ENCODE assay signal across 9 mouse cellular contexts in genomic region chr5:142327261-142327660, GRCm38 (mm10).
DNase-seq lines count a peak whose midpoint lies in the region; ATAC-seq and TF ChIP-seq lines count a peak whose summit lies in the region.
"Had no signal": no experiment of that assay in that cellular context is flagged by ENCODE, and none has a peak within 500 bp of the region (broad histone marks: within the 10 kb centered on the region; RNA-seq: fewer than 3 reads in every experiment).

No protein-coding gene starts in this region.

- peak; percentile 56; the same call in 1 of the 2 replicates for TF ChIP-seq CTCF in brain, embryonic 14.5 days (IDR thresholded peaks at IDR 0.05; ENCODE audit: borderline replicate concordance, extremely low read depth, insufficient read depth, insufficient read length)
- peak; percentile 57 for TF ChIP-seq CTCF in liver, postnatal 0 days (IDR thresholded peaks at IDR 0.05; ENCODE audit: low read depth)

- H3K9ac ChIP-seq in midbrain, embryonic 14.5 days (replicated peaks; ENCODE audit: low read length): no peak overlapping the region
- no peak overlapping the region for H3K9ac ChIP-seq in midbrain, embryonic 15.5 days
- H3K9ac ChIP-seq in liver, postnatal 0 days (replicated peaks): no peak overlapping the region
- H3K9ac ChIP-seq in forebrain, embryonic 13.5 days: no peak overlapping the region

- no peaks in the 10 kb centered on the region for H3K9me3 ChIP-seq in midbrain, embryonic 14.5 days (ENCODE audit: control insufficient read depth, low read length)
- H3K9me3 ChIP-seq in midbrain, embryonic 15.5 days: no peaks in the 10 kb centered on the region
- no peaks in the 10 kb centered on the region for H3K9me3 ChIP-seq in liver, postnatal 0 days (ENCODE audit: low read length)
- no peaks in the 10 kb centered on the region for H3K9me3 ChIP-seq in forebrain, embryonic 13.5 days (replicated peaks)

- TF ChIP-seq EP300 in liver, postnatal 0 days (IDR thresholded peaks at IDR 0.05; ENCODE audit: low read depth): no peak

- H3K4me3 ChIP-seq in midbrain, embryonic 14.5 days (replicated peaks; ENCODE audit: low read depth, low read length): no peak overlapping the region
- no peak overlapping the region for H3K4me3 ChIP-seq in midbrain, embryonic 15.5 days
- no peak overlapping the region for H3K4me3 ChIP-seq in liver, postnatal 0 days (ENCODE audit: low read depth, low read length)
- no peak overlapping the region for H3K4me3 ChIP-seq in forebrain, embryonic 13.5 days
- H3K4me3 ChIP-seq: myocyte had no signal

- no peak overlapping the region for H3K4me2 ChIP-seq in midbrain, embryonic 14.5 days (ENCODE audit: low read length)
- no peak overlapping the region for H3K4me2 ChIP-seq in midbrain, embryonic 15.5 days
- H3K4me2 ChIP-seq in liver, postnatal 0 days (ENCODE audit: low read depth, low read length): no peak overlapping the region
- H3K4me2 ChIP-seq in forebrain, embryonic 13.5 days: no peak overlapping the region

- H3K36me3 ChIP-seq in midbrain, embryonic 14.5 days (ENCODE audit: control insufficient read depth, insufficient read depth, low read length): no peaks in the 10 kb centered on the region
- no peaks in the 10 kb centered on the region for H3K36me3 ChIP-seq in midbrain, embryonic 15.5 days (replicated peaks)
- H3K36me3 ChIP-seq in liver, postnatal 0 days (replicated peaks; ENCODE audit: insufficient read depth, low read length): no peaks in the 10 kb centered on the region
- H3K36me3 ChIP-seq in forebrain, embryonic 13.5 days (ENCODE audit: poor library complexity, severe bottlenecking): no peaks in the 10 kb centered on the region

- peaks cover 6% of the 10 kb centered on the region; the same call in 1 of the 2 replicates for H3K4me1 ChIP-seq in midbrain, embryonic 14.5 days (ENCODE audit: control insufficient read depth, insufficient read depth, low read length)
- no peaks in the 10 kb centered on the region for H3K4me1 ChIP-seq in midbrain, embryonic 15.5 days
- no peaks in the 10 kb centered on the region for H3K4me1 ChIP-seq in liver, postnatal 0 days (ENCODE audit: insufficient read depth)
- no peaks in the 10 kb centered on the region for H3K4me1 ChIP-seq in forebrain, embryonic 13.5 days

- H3K27ac ChIP-seq in midbrain, embryonic 14.5 days (replicated peaks; ENCODE audit: low read depth, low read length): no peak overlapping the region
- H3K27ac ChIP-seq in midbrain, embryonic 15.5 days: no peak overlapping the region
- no peak overlapping the region for H3K27ac ChIP-seq in liver, postnatal 0 days (ENCODE audit: low read depth)
- no peak overlapping the region for H3K27ac ChIP-seq in forebrain, embryonic 13.5 days

- ATAC-seq in midbrain, embryonic 14.5 days (ENCODE audit: low FRiP score, low TSS enrichment): no peak
- no peak for ATAC-seq in midbrain, embryonic 15.5 days (replicated peaks)
- no peak for ATAC-seq in liver, postnatal 0 days
- ATAC-seq in forebrain, embryonic 13.5 days: no peak

- DNase-seq in gastrocnemius, postnatal 10 days: peak; percentile 42
- no peak for DNase-seq in gastrocnemius, postnatal 25 days
- DNase-seq in midbrain, embryonic 14.5 days: peak; percentile 39
- peak; percentile 39 for DNase-seq in brain, embryonic 14.5 days (ENCODE audit: low read depth)
- peak; percentile 49 for DNase-seq in liver, postnatal 0 days
- peak; percentile 45 for DNase-seq in thymus, postnatal 0 days (ENCODE audit: low spot score)

- no peak for TF ChIP-seq POLR2A in brain, embryonic 14.5 days (IDR thresholded peaks at IDR 0.05; ENCODE audit: borderline replicate concordance, extremely low read depth, insufficient read depth, insufficient read length, poor library complexity, severe bottlenecking)

- WGBS in midbrain, embryonic 14.5 days: 68% methylated on average over 6 of the region's 6 CpGs
- 73% methylated on average over 6 of the region's 6 CpGs for WGBS in midbrain, embryonic 15.5 days
- 63% methylated on average over 6 of the region's 6 CpGs for WGBS in liver, postnatal 0 days (ENCODE audit: insufficient replicate concordance)
- 71% methylated on average over 6 of the region's 6 CpGs for WGBS in forebrain, embryonic 13.5 days

- no peaks in the 10 kb centered on the region for H3K27me3 ChIP-seq in midbrain, embryonic 14.5 days (ENCODE audit: control insufficient read depth, insufficient read depth, low read length)
- no peaks in the 10 kb centered on the region for H3K27me3 ChIP-seq in midbrain, embryonic 15.5 days (replicated peaks)
- no peaks in the 10 kb centered on the region for H3K27me3 ChIP-seq in liver, postnatal 0 days (ENCODE audit: insufficient read depth, low read length)
- H3K27me3 ChIP-seq in forebrain, embryonic 13.5 days: no peaks in the 10 kb centered on the region
